Mouse (Mus musculus) CH12.LX (cell line): Measurements from ENCODE around the gene Zfp978. TPM values are rescaled to one million over a fixed set of nuclear protein-coding genes. Genes with fewer than 3 reads are reported as not detected.
"Not testable (repeated sequence)": the region's sequence is repeated elsewhere in the genome, so short reads cannot be mapped to it uniquely, and the experiment has no call there.

Experiments
- DNase-seq: peaks from one replicate; pipeline ENCODE4 v3.0.0-alpha.2; 2013; ENCODE audit errors: extremely low read depth
- H3K27ac ChIP-seq: 2 replicates; pipeline ENCODE4 v1.5.1; 2012; ENCODE audit warnings: low read depth, mild to moderate bottlenecking, control low read depth, moderate library complexity; ENCODE audit not compliant: insufficient read depth
- H3K27me3 ChIP-seq: replicated peaks from 2 replicates; pipeline ENCODE3; 2012; ENCODE audit warnings: inconsistent platforms
- H3K36me3 ChIP-seq, 2 experiments: replicated peaks in 1 of 2; 2 replicates each; pipeline versions ENCODE3 to v1.6.1; 2012; ENCODE audit warnings: inconsistent platforms in 1 of 2, low read length in 1 of 2, mild to moderate bottlenecking in 1 of 2, mixed read lengths in 1 of 2, moderate library complexity in 1 of 2; ENCODE audit not compliant: control insufficient read depth in 1 of 2, insufficient read depth in 1 of 2
- H3K4me1 ChIP-seq, 2 experiments: 2 replicates each; pipeline ENCODE4 v1.6.1; 2012; ENCODE audit warnings: inconsistent platforms in 1 of 2, moderate library complexity in 1 of 2; ENCODE audit not compliant: insufficient read depth in 2 of 2, control insufficient read depth in 1 of 2
- H3K4me2 ChIP-seq: 2 replicates; pipeline ENCODE4 v1.6.1; 2012; ENCODE audit warnings: low read depth, mild to moderate bottlenecking, control low read depth; ENCODE audit not compliant: poor library complexity, insufficient read depth, severe bottlenecking
- H3K4me3 ChIP-seq, 3 experiments: fragments of 150-350 bp in 1 of 3; sonication (generic) in 1 of 3; replicated peaks in 1 of 3; 2 replicates each; pipeline versions ENCODE3 to v1.5.1; 2011 to 2012; ENCODE audit warnings: low read depth in 2 of 3, low read length in 2 of 3, mild to moderate bottlenecking in 2 of 3, moderate library complexity in 2 of 3, control low read depth in 1 of 3, improper control_type of control experiment in 1 of 3, inconsistent platforms in 1 of 3, mixed read lengths in 1 of 3; ENCODE audit not compliant: poor library complexity in 1 of 3
- H3K79me2 ChIP-seq: replicated peaks from 2 replicates; pipeline ENCODE4 v1.6.1; 2012; ENCODE audit warnings: mild to moderate bottlenecking, moderate library complexity; ENCODE audit not compliant: control insufficient read depth, poor library complexity, insufficient read depth, severe bottlenecking; ENCODE audit errors: extremely low read depth
- H3K9ac ChIP-seq: 2 replicates; pipeline ENCODE4 v1.6.1; 2012; ENCODE audit warnings: low read depth, mild to moderate bottlenecking, control low read depth, moderate library complexity; ENCODE audit not compliant: insufficient read depth
- H3K9me3 ChIP-seq: replicated peaks from 2 replicates; pipeline ENCODE3; 2012; ENCODE audit warnings: low read length, inconsistent platforms, mixed read lengths
- dilution Hi-C: fragments of 300-500 bp; cut with MboI; formaldehyde crosslinking; loops from 2 replicates; pipeline ENCODE4 v1.14.3; 2020; ENCODE audit warnings: low sequenced_read_pairs; ENCODE audit not compliant: extremely low pct_unique_long_range_greater_than_20kb, extremely low pct_ligation_motif_present
- in situ Hi-C: fragments of 300-500 bp; cut with MboI; formaldehyde crosslinking; loops from 3 replicates; pipeline ENCODE4 v1.14.3; 2019; ENCODE audit warnings: low sequenced_read_pairs, low pct_ligation_motif_present, low pct_unique_long_range_greater_than_20kb, mixed read lengths
- polyA plus RNA-seq: library from polyadenylated mRNA; unstranded; fragments of >175 nt; gene quantifications from 2 replicates; pipeline ENCODE4 v1.2.1, GENCODE M21; 2012; ENCODE audit warnings: low read depth; ENCODE audit not compliant: insufficient read length
- total RNA-seq, 2 experiments: library from RNA; depleted of rRNA; stranded (reverse); fragments of 300-350 nt in 1 of 2; fragments of >200 nt in 1 of 2; gene quantifications; 2 replicates each; pipeline ENCODE4 v1.2.3; 2012 to 2014

Gene Zfp978
- total and polyA plus RNA-seq, 3 experiments, result 0.72 TPM; not detected in 2

GRCm38 (mm10) chr4:147348906-147349686 is 12.0 kb upstream of the Zfp978 start:
- H3K4me2 ChIP-seq, H3K4me1 ChIP-seq, H3K27me3 ChIP-seq, H3K36me3 ChIP-seq, DNase-seq, H3K4me3 ChIP-seq, H3K9ac ChIP-seq, H3K27ac ChIP-seq, dilution Hi-C loops, H3K79me2 ChIP-seq: not testable (repeated sequence)
- in situ Hi-C loops, result loop anchor here (25.0 kb wide), 1 partner anchor 1812 kb away; no protein-coding TSS in a partner anchor
- peaks cover 14% of the 10 kb centered on the region for H3K9me3 ChIP-seq

GRCm38 (mm10) chr4:147349687-147350415 is 11.3 kb upstream of the Zfp978 start:
- H3K79me2 ChIP-seq, H3K4me3 ChIP-seq, dilution Hi-C loops, H3K36me3 ChIP-seq, H3K27me3 ChIP-seq, H3K27ac ChIP-seq, H3K9ac ChIP-seq, H3K4me2 ChIP-seq, H3K4me1 ChIP-seq, DNase-seq: not testable (repeated sequence)
- in situ Hi-C loops, result loop anchor here (25.0 kb wide), 1 partner anchor 1813 kb away; no protein-coding TSS in a partner anchor
- peaks cover 14% of the 10 kb centered on the region for H3K9me3 ChIP-seq

GRCm38 (mm10) chr4:147350541-147350940 is 10.6 kb upstream of the Zfp978 start:
- DNase-seq, H3K4me2 ChIP-seq, H3K79me2 ChIP-seq, in situ Hi-C loops, dilution Hi-C loops, H3K4me3 ChIP-seq, H3K36me3 ChIP-seq, H3K9ac ChIP-seq, H3K27me3 ChIP-seq, H3K4me1 ChIP-seq, H3K27ac ChIP-seq: not testable (repeated sequence)
- H3K9me3 ChIP-seq, result peaks cover 14% of the 10 kb centered on the region

- H3K4me2 ChIP-seq, H3K9ac ChIP-seq, H3K27ac ChIP-seq, H3K27me3 ChIP-seq, H3K79me2 ChIP-seq, H3K4me1 ChIP-seq, H3K4me3 ChIP-seq, dilution Hi-C loops, in situ Hi-C loops, DNase-seq, H3K36me3 ChIP-seq: not testable (repeated sequence)
- peaks cover 14% of the 10 kb centered on the region for H3K9me3 ChIP-seq
Observed at GRCm38 (mm10) chr4:147351376-147351980, 9.6 kb upstream of the Zfp978 start.

GRCm38 (mm10) chr4:147353626-147354025 is 7.5 kb upstream of the Zfp978 start:
- H3K79me2 ChIP-seq, in situ Hi-C loops, H3K4me3 ChIP-seq, DNase-seq, dilution Hi-C loops, H3K27me3 ChIP-seq, H3K9ac ChIP-seq, H3K36me3 ChIP-seq, H3K4me2 ChIP-seq, H3K27ac ChIP-seq, H3K4me1 ChIP-seq: not testable (repeated sequence)
- H3K9me3 ChIP-seq, result peaks cover 11% of the 10 kb centered on the region

GRCm38 (mm10) chr4:147356042-147356441 is 5.1 kb upstream of the Zfp978 start:
- H3K4me1 ChIP-seq, DNase-seq, in situ Hi-C loops, H3K4me2 ChIP-seq, H3K9me3 ChIP-seq, H3K36me3 ChIP-seq, dilution Hi-C loops, H3K79me2 ChIP-seq, H3K27me3 ChIP-seq, H3K9ac ChIP-seq, H3K4me3 ChIP-seq, H3K27ac ChIP-seq: not testable (repeated sequence)
